Mouse (Mus musculus): ENCODE data around the gene Lpo. TPM values are rescaled to one million over a fixed set of nuclear protein-coding genes. Genes with fewer than 3 reads are reported as not detected.

The Lpo gene
- not detected in 2 replicates for polyA plus RNA-seq (2015; fragmentation: Nextera tagmentation; extraction: Ambion mirVana)

GRCm38 (mm10) chr11:87828239-87828900 lies at the start of gene Lpo:
Lpo (minus strand) TSS chr11:87828289.

GRCm38 (mm10) chr11:87875436-87875835 lies 47.3 kb upstream of the Lpo start, which contains the start of gene Epx:
Epx (minus strand) TSS chr11:87875536.

GRCm38 (mm10) chr11:87852690-87853596 lies 24.9 kb upstream of the Lpo start, which contains the start of gene Mks1:
Mks1 (plus strand) TSS chr11:87853215.

GRCm38 (mm10) chr11:87793460-87793859 lies 34.6 kb downstream of the Lpo start, which contains the start of gene Mpo:
Mpo (plus strand) TSS chr11:87793581.

GRCm38 (mm10) chr11:87760301-87761081 lies 67.6 kb downstream of the Lpo start, which contains the start of gene Tspoap1:
Tspoap1 (plus strand) TSS chr11:87760541.

MicroRNAs within 50 kb of the gene (microRNA counts, 519-probe panel; counts per million panel counts)
- microRNA mmu-miR-142-3p (10,973 counts per million, percentile 99 among the panel's probes with 10 or more counts), microRNA mmu-miR-142-5p (3,030 counts per million, percentile 6 among the panel's probes with 10 or more counts)

Other genes with a start within 250 kb of the Lpo start
- gene Mtmr4, start 236.1 kb downstream of the Lpo start, polyA plus RNA-seq (2015; fragmentation: Nextera tagmentation; extraction: Ambion mirVana): 6.6 and 8.5 TPM in 2 replicates
- gene Hsf5, start 211.1 kb downstream of the Lpo start, polyA plus RNA-seq (2015; fragmentation: Nextera tagmentation; extraction: Ambion mirVana): 0.06 TPM in 2 replicates
- 2.3 and 3.2 TPM in 2 replicates for gene Rnf43, start 165.6 kb downstream of the Lpo start, polyA plus RNA-seq (2015; fragmentation: Nextera tagmentation; extraction: Ambion mirVana)
- gene Supt4a, start 90.7 kb downstream of the Lpo start, polyA plus RNA-seq (2015; fragmentation: Nextera tagmentation; extraction: Ambion mirVana): 228 and 242 TPM in 2 replicates
- 2.9 and 4.3 TPM in 2 replicates for gene Tspoap1, start 67.7 kb downstream of the Lpo start, polyA plus RNA-seq (2015; fragmentation: Nextera tagmentation; extraction: Ambion mirVana)
- gene Mpo, start 34.7 kb downstream of the Lpo start, polyA plus RNA-seq (2015; fragmentation: Nextera tagmentation; extraction: Ambion mirVana): 390 and 539 TPM in 2 replicates
- gene Mks1, start 24.9 kb upstream of the Lpo start, polyA plus RNA-seq (2015; fragmentation: Nextera tagmentation; extraction: Ambion mirVana): 2.8 and 3.3 TPM in 2 replicates
- 0.14 and 0.39 TPM in 2 replicates for gene Epx, start 47.2 kb upstream of the Lpo start, polyA plus RNA-seq (2015; fragmentation: Nextera tagmentation; extraction: Ambion mirVana)
- not detected in 2 replicates for gene Olfr462, start 64.0 kb upstream of the Lpo start, polyA plus RNA-seq (2015; fragmentation: Nextera tagmentation; extraction: Ambion mirVana)
- gene Olfr463, start 69.1 kb upstream of the Lpo start, polyA plus RNA-seq (2015; fragmentation: Nextera tagmentation; extraction: Ambion mirVana): not detected in 2 replicates
- not detected in 2 replicates for gene Olfr464, start 92.7 kb upstream of the Lpo start, polyA plus RNA-seq (2015; fragmentation: Nextera tagmentation; extraction: Ambion mirVana)
- gene Dynll2, start 159.2 kb upstream of the Lpo start, polyA plus RNA-seq (2015; fragmentation: Nextera tagmentation; extraction: Ambion mirVana): 9.7 and 10.4 TPM in 2 replicates
- gene Srsf1, start 219.1 kb upstream of the Lpo start, polyA plus RNA-seq (2015; fragmentation: Nextera tagmentation; extraction: Ambion mirVana): 145 and 160 TPM in 2 replicates
- 13.4 and 15.1 TPM in 2 replicates for gene Vezf1, start 240.0 kb upstream of the Lpo start, polyA plus RNA-seq (2015; fragmentation: Nextera tagmentation; extraction: Ambion mirVana)